Mouse (Mus musculus) right cerebral cortex, postnatal 36 days (tissue): ENCODE data around the gene Rab20.
A peak's percentile ranks its signal among the peaks of the same experiment; 100 is the strongest.

Source experiments
- DNase-seq, 2 experiments: peaks; one replicate each; pipeline ENCODE4 v3.0.0; 2022; ENCODE audit warnings: low spot score in 2 of 2, mixed read lengths in 1 of 2

The Rab20 gene

DNA sequence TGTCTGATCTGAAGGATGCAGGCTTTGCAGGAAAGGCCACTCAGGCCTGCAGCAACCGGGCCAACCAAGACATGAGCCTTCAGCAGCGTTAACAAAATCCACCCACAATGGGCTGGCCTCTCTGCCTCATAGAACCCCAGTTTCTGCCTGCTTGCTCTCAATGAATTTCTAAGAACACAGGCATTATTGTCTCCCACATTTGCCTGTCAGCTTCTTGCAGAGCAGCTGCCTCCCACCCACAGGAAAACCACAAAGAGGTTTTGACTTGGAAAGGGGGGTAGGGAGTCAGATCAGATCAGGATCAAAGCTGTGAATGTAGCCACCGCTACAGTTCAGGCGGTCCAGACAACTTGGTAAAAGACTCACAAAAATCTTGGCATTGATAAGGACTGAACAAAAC lies 25.5 kb downstream of the Rab20 start:
- DNase-seq, result no peak

DNA sequence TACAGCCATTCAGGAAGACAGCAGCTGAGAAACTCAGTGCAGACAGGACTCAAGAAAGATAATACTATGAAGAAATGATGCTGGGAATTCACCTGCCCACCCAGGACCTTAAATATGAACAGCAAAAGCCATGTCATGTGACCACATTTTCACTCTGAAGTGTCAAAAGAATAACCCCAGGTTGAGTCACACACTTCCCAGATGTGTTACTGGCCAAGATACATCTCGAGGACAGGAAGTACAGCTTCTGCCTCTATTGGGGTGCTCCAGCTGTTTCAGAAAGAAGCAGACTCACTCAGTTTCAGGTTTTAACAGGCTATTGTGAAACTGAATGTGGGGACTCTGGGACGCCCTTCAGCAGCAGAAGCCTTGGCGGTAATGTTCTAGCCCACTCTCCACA lies 26.0 kb downstream of the Rab20 start:
- DNase-seq, result no peak

DNA sequence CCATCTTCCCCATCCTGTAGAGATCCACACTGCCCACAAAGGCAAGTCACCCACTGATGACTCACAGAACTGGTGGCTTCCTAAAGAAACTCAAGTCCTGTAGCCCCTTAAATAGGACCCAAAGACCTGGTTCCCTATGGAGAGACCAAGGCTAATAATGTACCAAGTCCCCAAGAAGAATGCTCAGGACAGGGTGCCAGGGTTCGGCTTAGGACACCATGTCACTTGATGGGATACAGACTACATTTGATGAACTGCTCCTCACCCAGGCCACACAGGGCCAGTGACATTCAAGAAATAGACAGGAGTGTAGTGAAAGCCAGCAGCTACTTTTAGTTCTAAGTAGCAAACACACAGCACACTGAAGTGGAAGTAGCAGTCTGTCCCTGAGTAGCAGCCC lies 26.4 kb downstream of the Rab20 start:
- no peak for DNase-seq

DNA sequence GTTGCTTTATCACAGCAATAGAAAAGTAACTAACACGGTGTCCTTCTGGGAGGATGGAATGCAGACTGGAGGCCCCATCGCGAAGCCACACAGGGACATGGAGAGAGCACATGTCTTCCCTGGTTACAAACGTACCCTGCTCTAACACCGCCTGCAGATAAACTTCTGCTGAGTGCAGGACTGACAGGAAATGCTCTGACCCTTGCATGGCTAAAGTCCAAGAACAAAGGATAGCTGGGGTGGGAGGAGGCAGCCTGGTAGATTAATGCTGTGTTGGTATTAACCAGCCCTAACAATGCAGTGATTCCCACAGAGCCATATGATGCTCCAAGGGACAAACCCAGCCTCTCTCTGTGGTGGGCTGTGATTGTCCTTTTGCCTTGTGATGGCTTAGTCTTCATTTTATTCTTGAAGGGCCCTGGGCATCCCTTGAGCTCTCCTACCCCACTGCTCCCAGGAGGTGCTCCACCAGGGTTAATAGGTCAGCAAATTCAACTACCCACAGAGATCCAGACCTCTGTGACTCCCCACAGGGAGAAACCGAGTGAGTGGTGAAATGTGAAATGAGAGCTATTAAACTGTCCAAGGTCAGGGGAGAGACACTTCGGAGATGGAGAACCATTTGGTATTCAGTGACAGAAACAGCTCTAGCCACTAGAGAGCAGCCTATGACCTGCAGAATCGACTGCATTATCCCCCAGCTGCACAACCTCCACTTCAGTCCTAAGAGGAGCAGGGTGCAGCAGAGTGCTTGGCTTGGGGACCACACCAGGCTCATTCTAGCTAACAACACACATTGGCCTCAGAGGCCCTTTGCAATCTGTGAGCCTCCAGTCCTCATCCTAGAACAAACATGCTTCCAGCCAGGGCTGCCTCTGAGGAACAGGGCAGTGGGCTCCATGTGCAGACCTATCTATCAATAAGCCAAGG lies 28.1 kb downstream of the Rab20 start:
- DNase-seq, result no peak

DNA sequence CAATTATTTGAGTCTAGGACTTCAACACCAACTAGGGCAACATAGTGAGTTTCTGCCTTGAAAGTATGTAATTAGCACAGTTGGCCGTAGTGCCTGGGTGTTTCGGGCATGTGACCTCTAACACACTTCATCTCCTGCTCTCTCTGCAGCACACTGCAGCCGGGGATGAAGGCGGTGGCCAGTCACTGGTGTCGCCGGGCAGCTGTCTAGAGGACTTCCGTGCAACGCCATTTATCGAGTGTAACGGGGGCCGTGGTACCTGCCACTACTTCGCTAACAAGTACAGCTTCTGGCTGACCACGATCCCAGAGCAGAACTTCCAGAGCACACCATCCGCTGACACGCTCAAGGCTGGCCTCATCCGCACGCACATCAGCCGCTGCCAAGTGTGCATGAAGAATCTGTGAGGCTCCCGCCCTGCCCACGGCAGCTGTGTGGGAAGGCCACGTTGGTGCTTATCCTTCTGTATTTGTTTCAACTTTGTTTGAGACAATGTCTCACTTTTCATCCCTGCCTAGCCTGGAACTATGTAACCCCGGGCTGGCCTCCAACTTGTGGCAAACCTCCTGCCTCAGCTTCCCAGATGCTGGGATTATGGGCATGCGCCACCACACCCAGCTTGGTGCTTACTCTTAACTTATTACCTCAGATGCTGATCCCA lies 30.5 kb downstream of the Rab20 start:
- no peak for DNase-seq

DNA sequence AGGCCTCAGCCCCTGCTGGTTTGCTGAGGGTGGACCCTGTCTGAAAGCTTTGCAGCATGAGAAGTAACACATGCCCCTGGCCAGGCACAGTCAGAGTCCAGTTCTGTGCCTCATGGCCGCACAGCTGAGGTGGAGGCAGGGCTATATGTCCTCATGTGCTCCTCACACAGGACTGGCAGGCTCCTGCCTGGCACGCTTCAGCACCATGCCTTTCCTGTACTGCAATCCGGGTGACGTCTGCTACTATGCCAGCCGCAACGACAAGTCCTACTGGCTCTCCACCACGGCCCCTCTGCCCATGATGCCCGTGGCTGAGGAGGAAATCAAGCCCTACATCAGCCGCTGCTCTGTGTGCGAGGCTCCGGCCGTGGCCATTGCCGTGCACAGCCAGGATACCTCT lies 32.7 kb downstream of the Rab20 start:
- no peak for DNase-seq

DNA sequence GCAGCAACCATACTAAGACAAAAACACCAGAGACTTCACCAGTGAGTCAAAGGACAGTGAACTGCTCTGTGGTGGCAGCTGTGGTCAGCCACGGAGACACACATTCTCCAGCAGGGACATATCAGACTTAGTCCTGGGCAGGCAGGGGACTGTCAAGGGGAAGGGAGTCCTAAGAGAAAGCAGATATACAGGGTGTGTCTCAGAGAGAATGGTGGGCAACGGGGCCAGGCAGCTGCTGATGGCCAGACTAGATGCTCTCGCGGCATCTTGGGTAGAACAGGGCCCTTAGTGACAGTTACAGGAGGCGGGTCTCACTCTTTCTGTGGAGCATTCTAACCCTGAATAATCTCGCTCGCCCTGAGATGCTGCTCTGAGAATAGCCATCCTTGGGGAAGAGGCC lies 34.3 kb downstream of the Rab20 start:
- no peak for DNase-seq

DNA sequence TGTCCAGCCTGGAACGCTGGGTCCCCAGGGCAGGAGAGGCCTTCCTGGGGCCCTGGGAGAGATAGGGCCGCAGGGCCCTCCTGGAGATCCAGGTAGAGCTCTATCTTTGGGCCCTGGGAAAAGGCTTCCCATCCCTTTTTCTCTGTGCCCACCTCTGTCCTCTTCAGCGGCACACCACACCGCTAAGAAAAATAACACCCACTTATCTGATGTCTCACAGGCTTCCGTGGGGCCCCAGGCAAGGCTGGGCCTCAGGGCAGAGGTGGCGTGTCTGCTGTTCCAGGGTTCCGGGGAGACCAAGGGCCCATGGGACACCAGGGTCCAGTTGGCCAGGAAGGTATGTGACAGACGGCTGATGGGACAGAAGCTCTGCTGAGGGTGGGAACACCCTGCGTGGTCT lies 34.9 kb downstream of the Rab20 start:
- DNase-seq, result no peak

DNA sequence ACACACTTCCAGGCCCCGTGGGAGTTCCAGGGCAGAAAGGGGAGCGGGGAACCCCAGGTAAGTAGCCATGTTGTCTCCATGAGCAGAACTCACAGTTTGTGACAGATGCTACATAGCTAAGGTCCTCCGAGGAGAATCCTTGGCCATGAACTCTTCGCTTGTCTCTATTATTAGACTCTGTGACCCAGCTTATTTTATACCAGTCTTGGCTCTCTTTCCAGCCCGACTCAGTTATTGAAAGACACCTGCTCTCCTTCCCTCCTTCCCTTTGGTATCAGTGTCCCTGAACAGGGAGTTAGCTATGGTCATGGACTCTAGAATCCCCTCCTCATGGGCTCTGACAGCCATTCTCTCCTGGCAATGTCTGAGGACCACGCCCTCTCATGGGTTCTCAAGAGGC lies 37.2 kb downstream of the Rab20 start:
- no peak for DNase-seq

DNA sequence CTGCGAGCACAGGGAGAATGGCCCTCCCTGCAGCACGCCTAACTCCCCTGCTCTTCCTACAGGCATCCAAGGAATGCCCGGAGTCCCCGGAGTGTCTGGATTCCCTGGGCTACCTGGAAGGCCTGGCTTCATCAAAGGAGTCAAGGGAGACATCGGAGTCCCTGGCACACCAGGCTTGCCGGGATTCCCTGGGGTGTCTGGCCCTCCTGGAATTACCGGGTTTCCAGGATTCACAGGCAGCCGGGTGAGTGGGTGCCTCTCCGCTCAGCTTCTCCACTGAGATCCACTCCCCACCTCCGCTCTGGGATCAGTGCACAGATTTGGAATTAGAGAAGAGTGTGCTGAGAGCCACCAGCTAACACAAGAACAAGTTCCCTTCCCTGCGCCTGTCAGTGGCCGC lies 40.6 kb downstream of the Rab20 start:
- peak; percentile 60 to 75 for DNase-seq

DNA sequence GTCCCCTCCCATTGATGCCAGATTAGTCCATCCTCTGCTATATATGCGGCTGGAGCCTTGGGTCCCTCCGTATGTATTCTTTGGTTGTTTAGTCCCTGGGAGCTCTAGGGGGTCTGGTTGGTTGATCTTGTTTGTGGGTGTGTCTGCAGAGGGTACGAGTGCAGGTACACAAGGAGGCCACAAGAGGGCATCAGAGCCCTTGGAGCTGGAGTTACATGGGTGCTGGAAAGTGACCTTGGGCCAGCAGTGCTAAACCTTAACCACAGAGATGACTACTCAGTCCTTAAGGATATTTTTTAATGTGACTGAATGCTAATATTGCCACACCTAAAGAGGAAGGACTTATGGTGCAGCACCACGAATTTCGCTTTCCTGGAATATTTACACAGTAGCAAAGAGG lies 47.8 kb downstream of the Rab20 start:
- DNase-seq, result no peak

DNA sequence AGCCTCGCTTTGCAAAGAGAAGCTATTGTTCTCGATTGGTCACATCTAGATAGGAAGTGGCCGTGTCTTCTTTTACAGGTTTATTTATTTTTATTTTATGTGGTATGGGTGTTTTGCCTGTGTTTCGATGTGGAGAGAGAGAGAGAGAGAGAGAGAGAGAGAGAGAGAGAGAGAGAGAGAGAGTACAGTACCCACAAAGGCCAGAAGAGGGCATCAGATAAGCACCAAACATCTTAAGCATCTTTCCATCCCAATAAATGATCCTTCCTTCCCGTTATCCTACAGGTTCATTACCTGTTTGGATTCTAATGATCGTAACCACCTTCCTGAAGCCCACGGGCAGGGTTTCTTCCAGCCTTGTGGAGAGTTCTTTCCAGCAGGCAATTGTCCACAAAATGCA lies 55.4 kb downstream of the Rab20 start:
- DNase-seq, result no peak

DNA sequence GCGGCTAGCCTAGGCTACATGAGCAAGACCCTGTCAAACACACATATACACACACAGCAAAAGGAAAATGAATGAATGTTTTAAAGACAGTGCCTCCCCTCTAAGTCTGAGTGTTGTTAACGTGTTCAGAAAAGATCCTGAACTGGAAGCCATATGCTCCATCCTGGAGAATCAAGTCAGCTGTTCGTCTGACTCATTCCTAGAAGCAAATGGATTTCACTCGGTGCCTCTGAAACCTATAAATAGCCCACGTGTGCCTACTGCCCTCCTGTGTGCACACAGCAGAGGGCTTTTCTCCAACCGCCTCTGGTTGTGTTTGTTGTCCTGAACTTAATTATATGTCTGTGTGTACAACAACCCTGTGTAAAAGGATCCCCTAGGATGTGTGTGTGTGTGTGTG lies 56.5 kb downstream of the Rab20 start:
- peak in 1 of 2 experiments; percentile 46 for DNase-seq

DNA sequence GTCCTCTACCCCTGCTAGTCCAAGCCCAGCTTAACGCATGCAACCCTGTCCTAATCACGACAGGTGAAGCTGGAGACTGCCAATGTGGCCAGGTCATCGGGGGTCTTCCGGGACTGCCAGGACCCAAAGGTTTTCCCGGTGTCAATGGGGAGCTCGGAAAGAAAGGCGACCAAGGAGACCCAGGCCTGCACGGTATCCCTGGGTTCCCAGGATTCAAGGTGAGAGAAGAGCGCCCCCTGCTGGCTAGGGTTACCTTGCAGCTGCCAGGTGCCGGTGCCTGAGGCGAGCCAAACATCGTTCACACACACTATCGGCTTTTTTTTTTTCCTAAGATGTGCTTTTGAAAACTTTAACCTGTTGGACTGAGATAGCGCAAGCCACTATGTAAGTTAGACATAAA lies 57.4 kb downstream of the Rab20 start:
- no peak for DNase-seq

DNA sequence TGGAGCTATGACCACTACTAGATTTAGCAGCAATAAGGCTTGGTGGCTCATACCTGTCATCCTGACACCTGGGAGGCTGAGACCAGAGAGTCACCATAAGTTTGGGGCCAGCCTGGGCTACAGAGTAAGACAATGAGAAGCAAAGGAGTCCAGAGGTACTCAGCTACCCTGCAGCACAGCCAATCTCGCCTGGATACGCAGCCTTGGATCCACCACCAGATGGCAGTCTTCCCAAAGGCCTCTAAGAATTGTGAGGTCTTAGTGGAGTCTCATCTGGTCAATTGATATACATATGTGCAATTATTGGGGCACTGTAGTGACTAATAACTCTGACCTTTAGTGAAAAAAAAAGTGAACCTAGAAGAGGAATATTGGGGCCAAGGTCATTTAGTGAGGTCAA lies 58.9 kb downstream of the Rab20 start:
- no peak for DNase-seq

DNA sequence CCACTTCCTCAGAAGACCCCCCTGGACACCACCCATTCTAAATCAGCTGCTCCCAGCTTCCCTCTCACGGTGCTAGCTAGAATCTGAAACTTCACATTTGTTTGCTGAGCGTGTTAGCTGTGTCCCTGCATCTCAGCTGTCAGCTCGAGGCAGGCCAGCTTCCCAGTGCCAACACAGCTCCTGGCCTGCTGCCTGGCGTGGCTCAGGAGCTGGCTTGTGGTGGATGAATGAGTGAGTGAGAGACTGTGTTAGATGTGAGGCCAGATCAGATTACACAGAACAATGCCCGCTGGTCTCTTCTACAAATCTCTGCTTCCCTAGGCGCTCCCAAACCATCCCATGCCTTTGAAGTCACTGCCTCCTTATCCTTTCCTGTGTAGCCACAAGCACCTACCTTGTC lies 59.3 kb downstream of the Rab20 start:
- DNase-seq, result peak; percentile 77 to 78

DNA sequence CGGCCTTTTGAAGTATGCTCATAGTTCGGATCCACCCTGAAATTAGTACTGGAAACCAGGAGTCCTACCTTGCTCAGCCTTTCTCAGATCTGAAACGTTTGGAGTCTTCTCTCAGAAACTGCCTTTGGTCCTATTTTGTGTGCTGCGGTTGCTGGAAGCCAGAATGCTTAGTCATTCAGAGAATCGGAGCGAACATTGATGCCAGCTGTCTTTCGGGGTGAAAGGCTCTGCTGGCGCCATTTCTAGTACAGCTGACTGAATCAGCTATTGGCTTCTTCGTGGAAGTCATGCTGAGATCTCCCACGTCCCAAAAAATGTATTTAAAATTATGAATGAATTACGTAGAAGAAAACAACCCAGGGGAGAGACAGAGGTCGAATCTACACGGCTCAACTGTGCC lies 60.7 kb downstream of the Rab20 start:
- DNase-seq, result peak in 1 of 2 experiments; percentile 47

DNA sequence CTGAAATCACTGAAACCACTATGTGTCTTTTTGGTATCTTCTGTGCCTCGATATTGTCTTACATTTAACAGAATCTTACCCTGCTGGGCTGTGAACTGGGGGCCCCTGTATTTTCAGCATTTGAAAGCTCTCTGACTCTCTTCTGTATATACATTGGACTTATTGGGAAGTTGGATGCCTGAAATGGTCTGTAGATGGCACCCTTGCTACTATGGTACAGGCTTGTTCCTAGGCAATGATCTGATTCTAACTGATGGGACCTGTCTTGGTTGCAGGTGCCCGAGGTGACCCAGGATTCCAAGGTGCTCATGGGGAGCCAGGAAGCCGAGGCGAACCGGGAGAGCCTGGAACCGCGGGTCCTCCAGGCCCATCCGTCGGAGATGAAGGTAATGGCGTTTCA lies 63.4 kb downstream of the Rab20 start:
- no peak for DNase-seq

DNA sequence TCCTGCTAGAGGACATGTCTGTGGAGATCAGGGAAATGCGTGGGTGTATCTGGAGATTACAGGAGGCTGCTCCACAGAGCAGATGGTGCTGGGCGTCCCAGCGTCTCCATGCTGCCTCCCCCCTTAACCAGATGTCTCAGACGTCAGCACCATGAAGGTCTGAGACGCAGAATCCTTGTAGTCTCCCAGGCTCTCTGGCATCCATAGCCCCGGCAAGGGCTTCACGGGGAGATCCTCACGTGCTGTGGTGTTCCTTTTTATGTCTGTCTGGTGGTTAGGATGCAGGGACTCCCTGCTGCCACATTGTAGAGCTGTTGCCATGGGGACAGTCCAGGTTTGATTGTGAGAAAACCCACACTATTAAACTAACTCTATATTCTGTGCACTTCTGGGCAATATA lies 64.2 kb downstream of the Rab20 start:
- peak; percentile 70 to 87 for DNase-seq

DNA sequence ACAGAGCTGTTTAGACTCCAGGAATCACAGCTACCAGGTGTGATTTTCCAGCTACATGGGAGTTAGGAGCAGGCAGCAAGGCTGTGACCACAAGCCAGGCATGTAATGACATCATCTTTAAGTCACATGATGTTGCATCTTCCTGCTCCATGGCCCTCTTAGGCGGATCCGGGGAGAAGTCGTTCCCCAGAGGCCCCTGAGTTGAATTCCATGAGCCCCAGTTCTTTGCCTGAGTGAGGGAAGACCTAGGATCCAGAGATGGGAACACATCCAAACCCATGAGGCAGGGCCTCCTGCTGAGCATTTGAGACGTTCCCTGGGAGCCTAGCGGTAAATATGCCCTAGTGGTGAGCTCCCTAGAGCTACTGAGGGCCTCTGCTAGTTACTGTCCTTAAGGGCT lies 66.1 kb downstream of the Rab20 start:
- no peak for DNase-seq

DNA sequence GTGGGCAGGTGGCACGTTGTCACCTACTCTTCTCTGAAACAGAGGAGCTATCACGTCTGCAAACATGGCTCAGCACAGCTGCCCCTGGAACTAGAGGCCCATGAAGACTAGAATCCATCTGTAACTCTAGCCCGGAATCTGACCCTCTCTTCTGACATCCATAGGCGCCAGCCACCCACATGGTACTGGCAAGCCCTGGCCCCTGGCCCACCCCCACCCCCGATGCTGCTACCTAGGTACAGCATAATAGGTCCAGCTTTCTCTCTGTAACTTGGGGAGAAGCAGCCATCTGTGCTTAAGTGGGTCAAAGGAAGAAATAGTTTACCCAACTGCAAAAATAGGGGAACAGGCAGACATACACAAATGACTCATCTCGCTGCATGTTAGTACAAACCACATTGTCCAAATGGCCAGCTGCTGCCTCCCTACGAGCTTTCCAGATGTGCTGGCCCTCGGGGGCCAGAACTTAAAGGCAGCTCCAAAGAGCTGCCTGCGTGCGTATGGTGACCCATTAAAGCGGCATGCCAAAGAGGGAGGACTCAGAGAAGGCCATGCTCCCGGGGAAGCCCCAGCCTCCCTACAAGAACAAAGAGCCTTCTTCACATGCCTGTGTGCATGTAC lies 66.9 kb downstream of the Rab20 start:
- no peak for DNase-seq

DNA sequence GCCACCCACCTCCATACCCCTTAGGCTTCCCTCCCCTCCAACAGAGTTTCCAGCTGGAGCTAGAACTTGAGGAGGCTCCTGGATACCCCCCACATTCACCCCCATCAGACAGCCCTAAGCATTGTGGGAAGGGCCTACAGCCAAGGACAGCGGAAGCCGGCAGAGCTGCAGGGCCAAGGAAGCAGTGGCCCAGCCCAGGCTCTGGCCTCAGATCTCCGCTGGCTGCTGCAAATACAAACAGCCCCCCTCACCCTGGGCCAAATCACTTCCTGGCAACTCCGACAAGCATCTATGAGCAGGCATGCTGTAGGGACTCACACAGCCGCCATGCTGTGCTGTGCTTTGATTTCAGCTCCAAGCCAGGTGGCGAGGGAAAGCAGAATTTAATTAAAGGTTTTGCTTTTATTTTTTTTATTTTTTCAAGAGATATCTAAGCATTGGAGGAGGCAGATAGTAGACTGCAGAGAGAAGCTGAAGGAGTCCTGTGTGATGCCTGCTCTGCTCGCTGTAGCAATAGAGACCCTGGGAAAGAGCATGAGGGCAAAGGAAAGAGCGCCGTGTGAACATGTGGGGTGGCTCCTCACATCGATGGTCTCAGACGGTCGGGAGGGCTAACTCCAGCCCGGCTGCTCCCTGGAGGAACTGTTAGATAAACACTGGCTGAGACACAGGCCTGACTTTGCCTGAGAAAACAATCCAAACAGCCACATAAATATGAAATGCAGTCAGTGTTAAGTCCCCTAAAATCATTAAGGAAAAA lies 72.6 kb downstream of the Rab20 start:
- DNase-seq, result peak in 1 of 2 experiments; percentile 28
